In genomic region chr6:135340355-135341075, GRCm38 (mm10) we compare ENCODE assay signal across 12 mouse cellular contexts. TPM values are rescaled to one million over a fixed set of nuclear protein-coding genes. Genes with fewer than 3 reads are reported as not detected.
DNase-seq lines count a peak whose midpoint lies in the region; ATAC-seq and TF ChIP-seq lines count a peak whose summit lies in the region.
"Had no signal": no experiment of that assay in that cellular context is flagged by ENCODE, and none has a peak within 500 bp of the region (broad histone marks: within the 10 kb centered on the region; RNA-seq: fewer than 3 reads in every experiment).

No protein-coding gene starts in this region.

- no peaks in the 10 kb centered on the region for H3K9me3 ChIP-seq in intestine, postnatal 0 days (ENCODE audit: control insufficient read depth)
- no peaks in the 10 kb centered on the region for H3K9me3 ChIP-seq in liver, postnatal 0 days (ENCODE audit: low read length)

- H3K4me1 ChIP-seq in intestine, postnatal 0 days (replicated peaks; ENCODE audit: control insufficient read depth, insufficient read depth, low read length), result no peaks in the 10 kb centered on the region
- H3K4me1 ChIP-seq in liver, postnatal 0 days (ENCODE audit: insufficient read depth), result peaks cover 11% of the 10 kb centered on the region; the same call in 1 of the 2 replicates

- TF ChIP-seq CTCF in intestine, postnatal 0 days (IDR thresholded peaks at IDR 0.05; ENCODE audit: low read depth), result no peak
- TF ChIP-seq CTCF in liver, postnatal 0 days (IDR thresholded peaks at IDR 0.05; ENCODE audit: low read depth), result no peak

- no peaks in the 10 kb centered on the region for H3K36me3 ChIP-seq in intestine, postnatal 0 days (ENCODE audit: control insufficient read depth, insufficient read depth)
- no peaks in the 10 kb centered on the region for H3K36me3 ChIP-seq in liver, postnatal 0 days (replicated peaks; ENCODE audit: insufficient read depth, low read length)

- no peak for ATAC-seq in intestine, postnatal 0 days
- ATAC-seq in liver, postnatal 0 days, result peak; percentile 29; the same call in 1 of the 2 replicates
- ATAC-seq in granulocyte monocyte progenitor cell, adult 5-6 weeks (replicated peaks; ENCODE audit: poor library complexity, severe bottlenecking), result no peak

- no peak overlapping the region for H3K4me2 ChIP-seq in intestine, postnatal 0 days (replicated peaks; ENCODE audit: low read depth)
- H3K4me2 ChIP-seq in liver, postnatal 0 days (ENCODE audit: low read depth, low read length), result no peak overlapping the region

- 0 out of 2 replicates have a peak overlapping the region, but pooled peaks have one; percentile 7 for H3K27ac ChIP-seq in intestine, postnatal 0 days (ENCODE audit: low read depth, low read length)
- peak overlapping the region; percentile 30; the same call in 1 of the 2 replicates for H3K27ac ChIP-seq in liver, postnatal 0 days (ENCODE audit: low read depth)

- no peak overlapping the region for H3K9ac ChIP-seq in intestine, postnatal 0 days (ENCODE audit: low read depth, low read length)
- no peak overlapping the region for H3K9ac ChIP-seq in liver, postnatal 0 days (replicated peaks)

- DNase-seq in layer of hippocampus, adult 9-11 months, result peak; percentile 47
- DNase-seq in layer of hippocampus, adult 9-10 months (ENCODE audit: low spot score), result no peak
- peak; percentile 64 for DNase-seq in gastrocnemius, adult 18-20 months (ENCODE audit: low spot score)
- no peak for DNase-seq in liver, postnatal 0 days
- DNase-seq in urinary bladder, postnatal 25 days (ENCODE audit: low spot score), result no peak
- DNase-seq in left cerebral cortex, postnatal 4 days, result no peak
- DNase-seq: adrenal gland, postnatal 36 days; thymus, postnatal 4 days had no signal

- intact Hi-C loops in left cerebral cortex, postnatal 4 days (cut with DNase I), result no loop called here

- H3K27me3 ChIP-seq in intestine, postnatal 0 days (replicated peaks; ENCODE audit: control insufficient read depth, insufficient read depth, low read length), result no peaks in the 10 kb centered on the region
- no peaks in the 10 kb centered on the region for H3K27me3 ChIP-seq in liver, postnatal 0 days (ENCODE audit: insufficient read depth, low read length)
- H3K27me3 ChIP-seq: CH12.LX had no signal

- WGBS in intestine, postnatal 0 days, result 67% methylated on average over 9 of the region's 9 CpGs
- WGBS in liver, postnatal 0 days (ENCODE audit: insufficient replicate concordance), result 46% methylated on average over 9 of the region's 9 CpGs

- no peak for TF ChIP-seq EP300 in liver, postnatal 0 days (IDR thresholded peaks at IDR 0.05; ENCODE audit: low read depth)

- no peak overlapping the region for H3K4me3 ChIP-seq in intestine, postnatal 0 days (ENCODE audit: low read depth, low read length)
- no peak overlapping the region for H3K4me3 ChIP-seq in liver, postnatal 0 days (ENCODE audit: low read depth, low read length)

RNA-seq across cellular contexts. Expression of gene Emp1, which starts 21.8 kb away (rescaled TPM):
- 10 to 100 TPM; 20.3 to 48.7 TPM for total RNA-seq in gastrocnemius, adult 18-20 months (2021)
- polyA plus RNA-seq in intestine, postnatal 0 days (2015; fragmentation: Nextera tagmentation; extraction: Ambion mirVana), result 42.5 and 42.8 TPM in 2 replicates
- 1.2 TPM in 2 replicates for polyA plus RNA-seq in liver, postnatal 0 days (2015; fragmentation: Nextera tagmentation; extraction: Ambion mirVana)
- total RNA-seq in left cerebral cortex, postnatal 4 days (2021), result 1 to 10 TPM; 6.0 to 7.1 TPM
- total RNA-seq in granulocyte monocyte progenitor cell, adult 5-6 weeks (2014; fragmentation: Nextera tagmentation), result not detected in 2 replicates
- not detected in 2 replicates for total RNA-seq in granulocyte monocyte progenitor cell, adult 5-6 weeks (2017)

RNA-seq across cellular contexts. Expression of gene Pbp2, which starts 30.3 kb away (rescaled TPM):
- not detected for total RNA-seq in gastrocnemius, adult 18-20 months (2021)
- polyA plus RNA-seq in intestine, postnatal 0 days (2015; fragmentation: Nextera tagmentation; extraction: Ambion mirVana), result not detected in 2 replicates
- polyA plus RNA-seq in liver, postnatal 0 days (2015; fragmentation: Nextera tagmentation; extraction: Ambion mirVana), result not detected in 2 replicates
- not detected for total RNA-seq in left cerebral cortex, postnatal 4 days (2021)
- total RNA-seq in granulocyte monocyte progenitor cell, adult 5-6 weeks (2014; fragmentation: Nextera tagmentation), result not detected in 2 replicates
- not detected in 2 replicates for total RNA-seq in granulocyte monocyte progenitor cell, adult 5-6 weeks (2017)
- total RNA-seq: adrenal gland, postnatal 36 days; CH12.LX; heart, postnatal 36 days had no signal

Comparison
In these comparisons a context has a peak if more than half of its experiments do, and no peak if none do; other contexts are left out.
1. DNase-seq: peak in layer of hippocampus, adult 9-11 months (single experiment) and gastrocnemius, adult 18-20 months (single experiment); none in layer of hippocampus, adult 9-10 months (single experiment), liver, postnatal 0 days (single experiment), urinary bladder, postnatal 25 days (single experiment) and left cerebral cortex, postnatal 4 days (single experiment).
2. RNA of gene Emp1, which starts 21.8 kb away (total RNA-seq): 20.3 to 48.7 TPM in gastrocnemius, adult 18-20 months and 6.0 to 7.1 TPM in left cerebral cortex, postnatal 4 days; not detected in granulocyte monocyte progenitor cell, adult 5-6 weeks; every median in the first group is over 4 times any median in the second.